Mouse (Mus musculus): ENCODE results near the gene C3. TPM values are rescaled to one million over a fixed set of nuclear protein-coding genes. Genes with fewer than 3 reads are reported as not detected.

C3 gene
- total RNA-seq, 2 experiments from 2014 or later = 23.2 to 26.2 TPM

GRCm38 (mm10) chr17:57170616-57171260 is 57.2 kb downstream of the C3 start:
- no peak for DNase-seq (ENCODE audit: low spot score)

GRCm38 (mm10) chr17:57166800-57167791 is 60.8 kb downstream of the C3 start:
- peak; percentile 84 for DNase-seq (ENCODE audit: low spot score)

Small RNA genes lying within 50 kb of the gene (microRNA-seq; reads per million reads assigned to microRNA genes)
- not detected for gene Mir6978

Other genes starting within 250 kb of the C3 start
- not detected for gene Acer1, start 246.0 kb downstream of the C3 start, total RNA-seq (2021)
- 10 to 100 TPM; 36.9 to 38.3 TPM for gene Clpp, start 237.8 kb downstream of the C3 start, total RNA-seq (2021)
- gene Alkbh7, start 230.8 kb downstream of the C3 start, total RNA-seq (2021) = 10 to 100 TPM; 26.9 to 27.9 TPM
- gene Pspn, start 228.1 kb downstream of the C3 start, total RNA-seq (2021) = not detected
- gene Gtf2f1, start 216.8 kb downstream of the C3 start, total RNA-seq (2021) = 10 to 100 TPM; 17.1 to 19.0 TPM
- gene Gm17949, start 216.7 kb downstream of the C3 start, total RNA-seq (2021) = not detected
- gene Khsrp, start 196.6 kb downstream of the C3 start, total RNA-seq (2021) = 10 to 100 TPM; 25.9 to 27.4 TPM
- not detected for gene Slc25a41, start 186.5 kb downstream of the C3 start, total RNA-seq (2021)
- gene Crb3, start 169.0 kb downstream of the C3 start, total RNA-seq (2021) = under 1 TPM in 1 of 2 experiments, not detected in 1; 0.31 TPM
- gene Slc25a23, start 168.3 kb downstream of the C3 start, total RNA-seq (2021) = 10 to 100 TPM; 34.1 to 40.3 TPM
- gene Dennd1c, start 149.6 kb downstream of the C3 start, total RNA-seq (2021) = under 1 TPM; 0.21 to 0.46 TPM
- gene Tubb4a, start 140.4 kb downstream of the C3 start, total RNA-seq (2021) = 1 to 10 TPM in 1 of 2 experiments, under 1 TPM in 1; 0.78 to 1.1 TPM
- gene Tnfsf9, start 122.8 kb downstream of the C3 start, total RNA-seq (2021) = under 1 TPM in 1 of 2 experiments, not detected in 1; 0.57 TPM
- not detected for gene Cd70, start 78.4 kb downstream of the C3 start, total RNA-seq (2021)
- gene Tnfsf14, start 34.0 kb downstream of the C3 start, total RNA-seq (2021) = not detected
- 10 to 100 TPM; 22.6 to 25.4 TPM for gene Gpr108, start 20.3 kb upstream of the C3 start, total RNA-seq (2021)
- 100 to 1,000 TPM; 142 to 174 TPM for gene Trip10, start 21.3 kb upstream of the C3 start, total RNA-seq (2021)
- under 1 TPM; 0.32 to 0.71 TPM for gene Vav1, start 51.0 kb upstream of the C3 start, total RNA-seq (2021)
- gene Adgre1, start 130.6 kb upstream of the C3 start, total RNA-seq (2021) = 1 to 10 TPM; 1.2 to 2.1 TPM